Mouse (Mus musculus) liver, postnatal 0 days (tissue): ENCODE measurements around the gene Gm20388. TPM values are rescaled to one million over a fixed set of nuclear protein-coding genes. Genes with fewer than 3 reads are reported as not detected.

Experiments used
- ATAC-seq: fragments of 200-750 bp; cut with Nextera tagmentation; 2 replicates; pipeline ENCODE4 v1.8.0; 2017; ENCODE audit warnings: mild to moderate bottlenecking, moderate library complexity
- DNase-seq: peaks from one replicate; pipeline ENCODE4 v3.0.0-alpha.2; 2016
- H3K27ac ChIP-seq: fragments of 300-500 bp; sonication (generic); 2 replicates; pipeline ENCODE4 v1.5.1; 2014; ENCODE audit warnings: antibody characterized with exemption, moderate library complexity, mild to moderate bottlenecking, low read depth
- H3K27me3 ChIP-seq: fragments of 300-500 bp; sonication (generic); 2 replicates; pipeline ENCODE4 v1.6.1; 2014; ENCODE audit warnings: low read length, control low read depth, mixed read lengths; ENCODE audit not compliant: insufficient read depth
- H3K36me3 ChIP-seq: fragments of 300-500 bp; sonication (generic); replicated peaks from 2 replicates; pipeline ENCODE4 v1.6.1; 2014; ENCODE audit warnings: mild to moderate bottlenecking, control low read depth, low read length, moderate library complexity, mixed read lengths; ENCODE audit not compliant: insufficient read depth
- H3K4me1 ChIP-seq: fragments of 300-500 bp; sonication (generic); 2 replicates; pipeline ENCODE4 v1.6.1; 2014; ENCODE audit warnings: antibody characterized with exemption, mild to moderate bottlenecking, control low read depth; ENCODE audit not compliant: insufficient read depth
- H3K4me2 ChIP-seq: fragments of 300-500 bp; sonication (generic); 2 replicates; pipeline ENCODE4 v1.6.1; 2014; ENCODE audit warnings: low read depth, mild to moderate bottlenecking, low read length, moderate library complexity, mixed read lengths
- H3K4me3 ChIP-seq: fragments of 300-500 bp; sonication (generic); 2 replicates; pipeline ENCODE4 v1.5.1; 2014; ENCODE audit warnings: low read depth, low read length
- H3K9ac ChIP-seq: fragments of 300-500 bp; sonication (generic); replicated peaks from 2 replicates; pipeline ENCODE4 v1.6.1; 2014; ENCODE audit warnings: mild to moderate bottlenecking, moderate library complexity
- H3K9me3 ChIP-seq: fragments of 300-500 bp; sonication (generic); 2 replicates; pipeline ENCODE4 v1.6.1; 2016; ENCODE audit warnings: mild to moderate bottlenecking, control low read depth, low read length, mixed read lengths
- CTCF ChIP-seq: sonication (generic); IDR thresholded peaks from 2 replicates; pipeline ENCODE4 v1.5.1; 2016; ENCODE audit warnings: antibody characterized with exemption, low read depth
- EP300 ChIP-seq: IDR thresholded peaks from 2 replicates; pipeline ENCODE4 v1.6.1; 2016; ENCODE audit warnings: antibody characterized with exemption, low read depth, mild to moderate bottlenecking
- WGBS: fragments of 180-500 bp; shearing (Covaris S2); extraction: QIAGEN DNeasy Blood & Tissue Kit; methylation state at CpG from one replicate; pipeline ENCODE4 v1.1.7; 2014; ENCODE audit not compliant: insufficient replicate concordance; 5-methylcytosine and 5-hydroxymethylcytosine counted together
- polyA plus RNA-seq: library from polyadenylated mRNA; unstranded; fragments of >200 nt; fragmentation: Nextera tagmentation; extraction: Ambion mirVana; gene quantifications from 2 replicates; pipeline ENCODE4 v1.2.1, GENCODE M21; 2015

Gm20388 gene
- polyA plus RNA-seq, 1 experiment from 2014 or later, result not detected

DNA sequence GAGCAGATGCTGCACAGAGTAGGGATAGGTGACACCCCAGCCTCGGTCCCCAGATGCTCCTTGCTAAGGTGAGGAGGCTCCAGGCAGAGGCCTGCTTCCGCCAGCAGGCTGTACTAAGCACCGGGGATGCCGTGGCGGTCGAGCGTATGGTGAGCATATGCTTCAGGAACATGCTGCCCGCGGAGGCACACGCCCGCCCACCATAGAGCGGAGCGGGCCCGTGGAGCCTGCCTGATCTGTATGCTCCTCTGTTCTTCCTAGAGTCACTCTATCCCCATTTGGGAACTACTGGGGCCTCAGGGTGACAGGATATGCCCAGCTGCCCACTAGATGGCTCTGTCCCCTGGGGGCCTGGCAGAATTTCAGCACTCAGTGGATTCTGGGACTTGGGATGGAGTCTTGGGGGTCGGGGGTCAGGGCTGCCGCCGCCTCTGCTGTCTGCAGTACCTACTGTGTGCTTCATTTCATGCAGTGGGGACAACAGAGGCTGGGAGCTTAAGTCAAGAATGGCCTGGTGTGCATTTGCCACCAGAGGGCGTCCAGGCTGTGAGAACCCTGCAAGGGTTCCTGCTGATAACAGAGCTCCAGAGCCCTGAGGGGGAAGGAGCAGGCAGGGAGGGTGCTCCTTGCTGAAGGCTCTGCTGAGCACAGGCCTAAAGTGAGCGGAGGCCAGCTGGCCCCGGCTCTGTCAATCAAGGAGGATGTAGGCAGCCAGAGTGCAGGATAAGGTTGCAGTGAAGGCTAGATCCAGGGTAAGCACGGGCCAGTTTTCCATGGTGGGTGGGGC, 377.7 kb downstream of the Gm20388 start:
- ATAC-seq (peak; percentile 58), DNase-seq (peak; percentile 85)
- Histone ChIP-seq H3K27me3 (no peaks in the 10 kb centered on the region), H3K9me3 (no peaks in the 10 kb centered on the region), H3K4me1 (peaks cover 55% of the 10 kb centered on the region), H3K36me3 (no peaks in the 10 kb centered on the region), H3K4me3 (no peak overlapping the region), H3K9ac (0 out of 2 replicates have a peak overlapping the region, but pooled peaks have one; percentile 3), H3K4me2 (no peak overlapping the region), H3K27ac (peak overlapping the region; percentile 31)
- 48% methylated on average over 21 of the region's 21 CpGs for WGBS
- TF ChIP-seq EP300 (no peak), CTCF (peak; percentile 95)

DNA sequence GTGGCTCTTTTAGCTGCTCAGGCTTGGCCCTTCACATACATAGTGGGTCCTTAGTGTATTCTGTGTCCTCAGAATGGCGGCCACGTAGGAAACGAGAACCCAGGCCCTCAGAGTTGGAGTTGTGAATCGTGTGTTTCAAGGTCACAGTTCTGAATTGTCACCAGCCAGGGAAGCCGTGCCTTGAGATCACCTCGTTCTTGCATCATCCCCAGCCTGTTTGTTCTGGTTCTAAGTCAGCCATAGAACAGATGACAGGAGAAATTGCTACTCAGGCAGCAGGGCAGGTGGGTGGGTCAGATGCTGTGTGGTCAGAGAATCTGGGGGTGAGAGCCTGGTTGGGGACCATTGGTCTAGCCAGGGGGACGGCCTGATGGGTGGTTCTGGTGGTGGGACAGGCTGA, 378.6 kb downstream of the Gm20388 start:
- no peaks in the 10 kb centered on the region for H3K27me3 ChIP-seq
- H3K9ac ChIP-seq, result no peak overlapping the region
- DNase-seq, result no peak
- no peaks in the 10 kb centered on the region for H3K36me3 ChIP-seq
- 65% methylated on average over 7 of the region's 7 CpGs for WGBS
- no peak overlapping the region for H3K4me3 ChIP-seq
- no peak overlapping the region for H3K4me2 ChIP-seq
- H3K9me3 ChIP-seq, result no peaks in the 10 kb centered on the region
- H3K27ac ChIP-seq, result peak overlapping the region; percentile 31; the same call in 1 of the 2 replicates
- H3K4me1 ChIP-seq, result peaks cover 56% of the 10 kb centered on the region
- TF ChIP-seq EP300 (no peak), CTCF (no peak)
- ATAC-seq, result no peak

DNA sequence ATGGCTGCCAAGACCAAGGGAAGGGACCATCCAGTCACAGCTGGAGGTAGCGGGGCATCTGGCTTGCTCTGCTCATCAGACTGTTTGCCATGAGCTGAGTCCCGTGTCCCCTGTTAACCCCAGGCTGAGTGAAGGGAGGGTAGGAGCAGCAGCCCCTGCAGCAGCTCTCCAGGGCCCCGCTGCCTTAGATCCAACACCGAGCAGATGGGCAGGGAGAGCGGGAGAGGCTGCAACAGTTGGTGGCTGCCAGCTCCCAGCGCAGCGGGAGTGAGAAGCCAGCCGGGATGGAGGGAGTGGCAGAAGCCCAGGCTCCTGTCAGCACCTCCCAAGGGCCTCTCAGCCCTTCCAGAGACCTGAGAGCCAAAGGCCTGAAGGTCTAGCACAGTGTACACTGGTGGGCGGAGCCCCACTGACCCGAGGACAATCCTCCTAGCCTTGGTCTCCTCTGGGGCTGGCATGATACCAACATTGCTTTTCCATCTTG, 379.1 kb downstream of the Gm20388 start:
- H3K9me3 ChIP-seq, result no peaks in the 10 kb centered on the region
- DNase-seq (no peak), ATAC-seq (no peak)
- H3K9ac ChIP-seq, result no peak overlapping the region
- peaks cover 57% of the 10 kb centered on the region for H3K4me1 ChIP-seq
- no peak for TF ChIP-seq EP300
- TF ChIP-seq CTCF, result no peak
- no peaks in the 10 kb centered on the region for H3K36me3 ChIP-seq
- peak overlapping the region; percentile 46; the same call in 1 of the 2 replicates for H3K4me2 ChIP-seq
- WGBS, result 76% methylated on average over 10 of the region's 10 CpGs
- H3K27ac ChIP-seq, result no peak overlapping the region
- H3K4me3 ChIP-seq, result no peak overlapping the region
- no peaks in the 10 kb centered on the region for H3K27me3 ChIP-seq

DNA sequence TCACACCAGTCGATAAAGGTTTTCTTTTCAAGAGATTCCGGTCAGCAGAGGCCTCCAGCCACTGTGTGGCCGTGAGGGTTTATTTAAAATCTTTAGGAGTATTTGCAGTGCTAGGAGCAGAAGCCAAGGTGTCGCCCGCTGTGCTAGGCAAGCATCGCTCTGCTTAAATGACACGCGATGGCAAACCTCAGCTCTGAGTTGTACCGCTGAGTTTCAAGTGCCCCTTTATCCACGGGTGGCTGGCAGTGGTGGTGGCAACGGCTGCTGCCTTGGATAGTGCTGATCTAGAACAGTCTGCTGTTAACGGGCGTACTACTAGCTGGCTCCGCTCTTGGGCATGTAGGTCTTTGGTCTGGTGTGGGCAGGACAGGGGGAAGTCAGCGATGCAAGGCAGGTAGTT, 380.0 kb downstream of the Gm20388 start:
- H3K9me3 ChIP-seq, result no peaks in the 10 kb centered on the region
- H3K4me1 ChIP-seq, result peaks cover 59% of the 10 kb centered on the region
- no peaks in the 10 kb centered on the region for H3K27me3 ChIP-seq
- no peak for DNase-seq
- no peak overlapping the region for H3K4me3 ChIP-seq
- no peaks in the 10 kb centered on the region for H3K36me3 ChIP-seq
- no peak for TF ChIP-seq CTCF
- TF ChIP-seq EP300, result no peak
- H3K27ac ChIP-seq, result peak overlapping the region; percentile 31; the same call in 1 of the 2 replicates
- no peak for ATAC-seq
- 49% methylated on average over 15 of the region's 15 CpGs for WGBS
- H3K4me2 ChIP-seq, result peak overlapping the region; percentile 46
- no peak overlapping the region for H3K9ac ChIP-seq

DNA sequence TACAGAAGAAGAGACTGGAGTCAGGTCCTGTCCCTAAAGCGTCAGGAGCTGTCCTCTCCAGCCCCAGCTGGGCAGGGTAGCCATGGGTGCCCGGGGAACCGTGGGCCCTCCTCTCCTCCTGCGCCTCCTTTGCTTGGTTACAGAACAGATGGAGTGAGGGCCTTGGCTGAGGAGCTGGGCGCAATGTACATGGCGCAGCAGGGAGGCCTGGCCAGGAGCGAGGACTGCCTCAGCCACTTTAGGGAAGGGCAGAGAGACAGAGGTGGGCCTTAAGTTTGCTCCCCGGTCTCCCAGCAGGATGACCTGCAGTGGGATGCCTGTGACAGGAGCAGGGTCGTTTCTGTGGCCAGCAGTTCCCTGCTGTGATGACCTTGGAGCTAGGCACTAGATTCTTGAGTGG, 381.0 kb downstream of the Gm20388 start:
- TF ChIP-seq EP300, result no peak
- no peak for TF ChIP-seq CTCF
- WGBS, result 91% methylated on average over 9 of the region's 9 CpGs
- no peak for DNase-seq

DNA sequence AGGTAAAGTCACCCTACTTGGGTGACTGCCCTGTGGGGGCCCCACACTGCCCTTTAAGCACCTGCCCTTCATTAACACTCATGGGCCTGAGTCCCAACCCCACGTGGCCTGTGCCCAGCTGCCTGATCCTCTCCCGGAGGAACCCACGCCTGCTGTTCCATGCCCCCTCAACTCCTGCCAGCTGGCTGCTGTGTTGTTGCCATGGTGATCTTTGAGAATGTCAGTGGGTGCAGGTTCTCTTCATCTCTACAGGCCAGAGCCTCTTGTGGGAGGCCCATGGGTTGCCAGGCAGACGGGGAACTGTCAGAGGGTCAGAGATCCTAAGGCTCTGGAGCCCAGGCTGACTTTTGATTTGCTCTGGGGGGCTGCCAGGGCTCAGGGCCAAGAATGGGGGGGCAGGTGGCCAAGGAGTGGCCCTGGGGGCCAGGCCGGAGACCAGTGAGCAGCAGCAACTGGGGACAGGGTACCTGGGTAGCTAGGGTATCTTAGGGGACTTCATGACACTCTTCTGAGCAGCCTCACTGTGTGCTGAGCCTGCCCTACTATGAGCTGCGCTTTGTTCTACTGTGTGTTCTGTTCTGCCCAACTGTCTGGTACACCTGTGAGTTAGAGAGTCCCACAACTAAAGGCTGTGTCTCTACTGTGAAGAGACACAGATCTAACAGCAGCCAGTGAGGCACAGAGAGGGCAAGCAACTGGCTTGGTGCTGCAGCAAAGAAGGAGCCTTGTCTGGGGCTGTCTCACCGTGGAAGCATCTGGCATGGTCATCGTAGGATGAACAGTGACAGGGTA, 381.9 kb downstream of the Gm20388 start:
- Histone ChIP-seq H3K27me3 (no peaks in the 10 kb centered on the region), H3K9ac (peak overlapping the region; percentile 67), H3K4me3 (peak overlapping the region; percentile 49), H3K27ac (peak overlapping the region; percentile 97), H3K36me3 (no peaks in the 10 kb centered on the region), H3K9me3 (no peaks in the 10 kb centered on the region), H3K4me2 (peak overlapping the region; percentile 70), H3K4me1 (peaks cover 58% of the 10 kb centered on the region)
- no peak for TF ChIP-seq EP300
- TF ChIP-seq CTCF, result no peak
- no peak for ATAC-seq
- DNase-seq, result no peak
- 64% methylated on average over 8 of the region's 8 CpGs for WGBS

More for the DNA sequence above, 381.0 kb downstream of the Gm20388 start:
- no peaks in the 10 kb centered on the region for H3K36me3 ChIP-seq
- H3K4me3 ChIP-seq, result peak overlapping the region; percentile 49
- no peaks in the 10 kb centered on the region for H3K27me3 ChIP-seq
- H3K4me2 ChIP-seq, result peak overlapping the region; percentile 70
- peak overlapping the region; percentile 67 for H3K9ac ChIP-seq
- 0 out of 2 replicates have a peak overlapping the region, but pooled peaks have one; percentile 97 for H3K27ac ChIP-seq
- H3K9me3 ChIP-seq, result no peaks in the 10 kb centered on the region
- H3K4me1 ChIP-seq, result peaks cover 58% of the 10 kb centered on the region
- no peak for ATAC-seq
